Mouse (Mus musculus): Measurements from ENCODE around the gene Slc44a5. TPM values are rescaled to one million over a fixed set of nuclear protein-coding genes. Genes with fewer than 3 reads are reported as not detected.

The Slc44a5 gene
- polyA plus RNA-seq, 1 experiment from 2014 or later: 0.39 TPM

GRCm38 (mm10) chr3:154193189-154193840 lies 220.1 kb downstream of the Slc44a5 start:
- ATAC-seq (replicated peaks; ENCODE audit: low FRiP score, low read depth) (no peak), DNase-seq (ENCODE audit: low spot score) (no peak)
- Histone ChIP-seq H3K27me3 (ENCODE audit: insufficient read depth, low read length) (no peaks in the 10 kb centered on the region), H3K4me1 (replicated peaks; ENCODE audit: insufficient read depth, low read length) (no peaks in the 10 kb centered on the region), H3K9ac (ENCODE audit: low read depth, low read length) (no peak overlapping the region), H3K27ac (no peak overlapping the region), H3K4me3 (replicated peaks; ENCODE audit: low read depth, low read length) (no peak overlapping the region), H3K4me2 (ENCODE audit: low read length) (no peak overlapping the region), H3K9me3 (replicated peaks; ENCODE audit: low read length) (no peaks in the 10 kb centered on the region), H3K36me3 (ENCODE audit: insufficient read depth, low read length) (no peaks in the 10 kb centered on the region)
- TF ChIP-seq CTCF (IDR thresholded peaks at IDR 0.05; ENCODE audit: low read depth): no peak
- 72% methylated on average over 10 of the region's 10 CpGs for WGBS

DNA sequence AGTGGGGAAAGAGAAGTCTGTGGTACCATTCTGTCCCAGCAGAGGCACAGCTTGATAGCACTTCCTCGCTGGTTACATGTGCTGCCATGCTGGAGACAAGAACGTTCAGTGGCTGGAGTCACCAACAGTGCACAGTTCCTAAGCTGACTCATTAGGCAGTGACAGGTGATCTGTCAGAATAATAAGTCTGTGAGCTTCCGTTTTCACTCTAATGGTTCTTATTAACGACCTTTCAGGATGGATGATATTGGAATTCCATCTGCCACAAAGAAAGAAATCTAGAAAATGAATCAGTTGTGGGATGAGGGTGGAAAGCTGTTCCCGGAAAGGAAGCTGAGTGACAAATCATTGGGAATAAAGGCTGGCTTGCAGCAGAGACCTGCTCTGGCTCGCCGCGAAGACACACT lies 227.2 kb downstream of the Slc44a5 start:
- DNase-seq (ENCODE audit: low spot score) (no peak), ATAC-seq (replicated peaks; ENCODE audit: low FRiP score, low read depth) (no peak)
- TF ChIP-seq CTCF (IDR thresholded peaks at IDR 0.05; ENCODE audit: low read depth): no peak
- Histone ChIP-seq H3K4me2 (ENCODE audit: low read length) (no peak overlapping the region), H3K4me1 (replicated peaks; ENCODE audit: insufficient read depth, low read length) (no peaks in the 10 kb centered on the region), H3K27ac (no peak overlapping the region), H3K9me3 (replicated peaks; ENCODE audit: low read length) (no peaks in the 10 kb centered on the region), H3K36me3 (ENCODE audit: insufficient read depth, low read length) (no peaks in the 10 kb centered on the region), H3K27me3 (ENCODE audit: insufficient read depth, low read length) (no peaks in the 10 kb centered on the region), H3K9ac (ENCODE audit: low read depth, low read length) (no peak overlapping the region), H3K4me3 (replicated peaks; ENCODE audit: low read depth, low read length) (no peak overlapping the region)
- WGBS: 42% methylated on average over 8 of the region's 8 CpGs

DNA sequence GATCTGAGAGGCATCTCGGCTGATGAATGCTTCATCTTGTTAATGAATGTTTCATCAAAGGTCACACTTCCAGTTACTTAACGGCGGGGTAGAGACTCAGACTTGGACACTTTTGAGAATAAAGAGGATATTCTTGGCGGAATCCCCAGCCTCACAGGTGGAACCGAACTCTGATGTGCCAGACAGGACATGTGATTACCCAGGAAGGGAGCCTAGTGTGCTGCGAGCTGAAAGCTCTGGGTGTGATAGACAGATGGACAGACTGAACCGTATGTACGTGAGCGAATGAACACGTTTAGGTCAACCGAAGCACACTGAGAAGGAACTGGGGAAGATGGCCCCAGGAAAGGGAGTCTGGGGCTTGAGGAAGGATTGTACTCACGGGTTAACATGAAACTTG lies 228.6 kb downstream of the Slc44a5 start:
- no peaks in the 10 kb centered on the region for H3K36me3 ChIP-seq (ENCODE audit: insufficient read depth, low read length)
- no peaks in the 10 kb centered on the region for H3K9me3 ChIP-seq (replicated peaks; ENCODE audit: low read length)
- no peak for TF ChIP-seq CTCF (IDR thresholded peaks at IDR 0.05; ENCODE audit: low read depth)
- no peak overlapping the region for H3K4me2 ChIP-seq (ENCODE audit: low read length)
- no peak for DNase-seq (ENCODE audit: low spot score)
- no peak overlapping the region for H3K4me3 ChIP-seq (replicated peaks; ENCODE audit: low read depth, low read length)
- H3K9ac ChIP-seq (ENCODE audit: low read depth, low read length): no peak overlapping the region
- 87% methylated on average over 12 of the region's 12 CpGs for WGBS
- no peaks in the 10 kb centered on the region for H3K4me1 ChIP-seq (replicated peaks; ENCODE audit: insufficient read depth, low read length)
- no peaks in the 10 kb centered on the region for H3K27me3 ChIP-seq (ENCODE audit: insufficient read depth, low read length)
- H3K27ac ChIP-seq: no peak overlapping the region
- ATAC-seq (replicated peaks; ENCODE audit: low FRiP score, low read depth): no peak

DNA sequence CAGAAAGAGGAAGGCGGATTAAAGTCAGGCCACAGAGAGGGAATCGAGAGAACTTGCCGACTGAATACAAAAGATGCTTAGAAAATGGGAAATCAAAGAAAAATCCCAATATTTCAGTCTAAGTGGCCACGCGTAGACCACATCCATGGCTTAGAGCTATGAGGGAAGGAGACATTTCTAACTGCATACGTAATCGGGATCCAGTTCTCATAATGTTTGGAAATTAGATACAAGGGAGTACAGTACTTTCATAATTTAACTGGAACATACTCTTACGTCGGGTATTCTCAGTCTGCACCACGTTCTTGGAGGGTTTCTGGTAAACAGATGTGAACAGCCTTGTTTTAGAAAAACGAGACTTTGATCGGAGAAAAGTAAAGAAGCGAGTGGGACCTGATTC lies 229.1 kb downstream of the Slc44a5 start:
- DNase-seq (ENCODE audit: low spot score): no peak
- Histone ChIP-seq H3K36me3 (ENCODE audit: insufficient read depth, low read length) (no peaks in the 10 kb centered on the region), H3K9ac (ENCODE audit: low read depth, low read length) (no peak overlapping the region), H3K27ac (no peak overlapping the region), H3K4me1 (replicated peaks; ENCODE audit: insufficient read depth, low read length) (no peaks in the 10 kb centered on the region), H3K4me2 (ENCODE audit: low read length) (no peak overlapping the region), H3K9me3 (replicated peaks; ENCODE audit: low read length) (no peaks in the 10 kb centered on the region), H3K4me3 (replicated peaks; ENCODE audit: low read depth, low read length) (no peak overlapping the region), H3K27me3 (ENCODE audit: insufficient read depth, low read length) (no peaks in the 10 kb centered on the region)
- no peak for TF ChIP-seq CTCF (IDR thresholded peaks at IDR 0.05; ENCODE audit: low read depth)
- ATAC-seq (replicated peaks; ENCODE audit: low FRiP score, low read depth): no peak
- WGBS: 90% methylated on average over 13 of the region's 13 CpGs

GRCm38 (mm10) chr3:154208479-154208878 lies 235.2 kb downstream of the Slc44a5 start:
- no peak overlapping the region for H3K4me3 ChIP-seq (replicated peaks; ENCODE audit: low read depth, low read length)
- no peaks in the 10 kb centered on the region for H3K36me3 ChIP-seq (ENCODE audit: insufficient read depth, low read length)
- ATAC-seq (replicated peaks; ENCODE audit: low FRiP score, low read depth) (no peak), DNase-seq (ENCODE audit: low spot score) (no peak)
- H3K9me3 ChIP-seq (replicated peaks; ENCODE audit: low read length): no peaks in the 10 kb centered on the region
- 98% methylated on average over 2 of the region's 2 CpGs for WGBS
- H3K27me3 ChIP-seq (ENCODE audit: insufficient read depth, low read length): no peaks in the 10 kb centered on the region
- H3K4me1 ChIP-seq (replicated peaks; ENCODE audit: insufficient read depth, low read length): 0 out of 2 replicates have a peak, but pooled peaks cover 3% of the 10 kb centered on the region
- TF ChIP-seq CTCF (IDR thresholded peaks at IDR 0.05; ENCODE audit: low read depth): no peak
- no peak overlapping the region for H3K4me2 ChIP-seq (ENCODE audit: low read length)
- no peak overlapping the region for H3K27ac ChIP-seq
- no peak overlapping the region for H3K9ac ChIP-seq (ENCODE audit: low read depth, low read length)

DNA sequence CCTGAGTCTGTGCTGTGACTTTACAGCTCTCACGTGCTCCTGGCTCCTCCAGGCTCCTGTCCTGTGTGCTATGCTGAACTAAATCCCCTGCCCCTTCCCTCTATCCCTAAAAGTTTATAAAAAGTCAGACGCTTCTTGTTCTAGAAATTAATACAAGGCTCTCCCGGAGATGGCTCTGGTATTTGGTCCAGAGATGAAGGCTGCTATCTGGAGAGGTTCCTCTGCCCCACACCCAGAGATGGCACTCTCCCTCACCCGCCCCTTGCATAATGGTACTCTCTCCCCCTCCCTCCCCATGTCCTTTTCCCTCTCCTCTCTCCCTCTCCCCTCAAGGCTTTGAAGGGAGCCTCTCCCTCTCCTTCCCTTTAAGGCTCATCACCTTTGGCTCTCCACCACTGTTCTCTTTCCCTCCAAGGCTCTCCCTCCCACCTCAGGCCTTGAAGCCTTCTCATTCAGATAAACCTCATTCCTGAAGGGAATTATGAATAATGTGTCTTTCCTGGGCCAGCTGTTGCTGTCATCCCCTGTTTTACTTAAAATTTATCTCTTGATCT lies 236.0 kb downstream of the Slc44a5 start:
- Histone ChIP-seq H3K9ac (ENCODE audit: low read depth, low read length) (no peak overlapping the region), H3K4me2 (ENCODE audit: low read length) (no peak overlapping the region), H3K4me3 (replicated peaks; ENCODE audit: low read depth, low read length) (no peak overlapping the region), H3K27ac (no peak overlapping the region), H3K4me1 (replicated peaks; ENCODE audit: insufficient read depth, low read length) (0 out of 2 replicates have a peak, but pooled peaks cover 3% of the 10 kb centered on the region), H3K9me3 (replicated peaks; ENCODE audit: low read length) (no peaks in the 10 kb centered on the region), H3K27me3 (ENCODE audit: insufficient read depth, low read length) (no peaks in the 10 kb centered on the region), H3K36me3 (ENCODE audit: insufficient read depth, low read length) (no peaks in the 10 kb centered on the region)
- no peak for TF ChIP-seq CTCF (IDR thresholded peaks at IDR 0.05; ENCODE audit: low read depth)
- ATAC-seq (replicated peaks; ENCODE audit: low FRiP score, low read depth): no peak
- WGBS: 28% methylated on average over 4 of the region's 4 CpGs
- DNase-seq (ENCODE audit: low spot score): no peak

Data from kidney, postnatal 0 days (tissue).